Mouse (Mus musculus) skeletal muscle tissue, adult 2 months (tissue): ENCODE results near the gene Srsf11.

Experiments
- DNase-seq: peaks from one replicate; pipeline ENCODE4 v3.0.0-alpha.2; 2012; ENCODE audit warnings: low read depth, low spot score

Srsf11 gene

GRCm38 (mm10) chr3:157979619-157980018 lies 56.8 kb downstream of the Srsf11 start:
- DNase-seq: no peak

DNA sequence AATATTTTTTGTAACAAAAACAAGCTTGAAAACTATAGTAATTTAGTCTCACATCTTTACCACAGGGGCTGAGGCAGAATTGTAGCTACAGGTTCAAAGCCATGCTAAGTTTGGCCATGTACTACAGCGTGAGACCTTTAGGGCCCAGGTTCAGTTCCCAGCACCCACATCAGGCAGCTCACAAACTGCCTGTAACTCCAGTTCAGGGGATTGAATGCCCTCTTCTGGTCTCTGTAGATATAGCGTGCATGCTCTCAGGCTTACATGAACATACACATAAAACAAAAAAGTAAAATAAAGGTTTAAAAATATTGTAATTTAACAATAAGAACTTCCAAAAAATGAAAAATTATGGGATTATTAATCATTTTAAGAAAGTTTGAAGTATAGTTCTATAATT lies 63.2 kb downstream of the Srsf11 start:
- DNase-seq: no peak

DNA sequence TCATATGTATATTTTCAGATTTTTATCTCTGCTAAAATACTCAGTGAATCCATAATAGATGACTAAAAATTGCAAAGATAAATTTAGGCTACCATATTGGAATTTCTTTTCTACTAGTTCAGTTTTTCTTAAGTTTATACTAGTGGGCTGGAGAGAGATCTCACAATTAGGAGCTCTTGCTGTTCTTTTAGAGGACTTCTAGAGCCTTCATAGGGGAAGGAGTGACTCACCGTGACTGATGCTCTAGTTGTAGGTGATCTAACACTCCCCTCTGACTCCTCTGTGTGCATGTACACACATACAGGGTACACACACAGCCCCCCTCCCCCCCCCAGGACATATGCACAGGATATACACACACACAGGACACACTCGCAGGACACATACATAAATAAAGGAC lies 65.3 kb downstream of the Srsf11 start:
- DNase-seq: no peak
